Mouse (Mus musculus) liver, embryonic 13.5 days (tissue): Measurements from ENCODE around the gene Cxcl1. TPM values are rescaled to one million over a fixed set of nuclear protein-coding genes. Genes with fewer than 3 reads are reported as not detected.
A peak's percentile ranks its signal among the peaks of the same experiment; 100 is the strongest.
"Not testable (repeated sequence)": the region's sequence is repeated elsewhere in the genome, so short reads cannot be mapped to it uniquely, and the experiment has no call there.

Experiments
- ATAC-seq: fragments of 200-750 bp; cut with Nextera tagmentation; 2 replicates; pipeline ENCODE4 v1.8.0; 2017; ENCODE audit warnings: low read depth, mild to moderate bottlenecking, moderate number of reproducible peaks, moderate library complexity
- DNase-seq: peaks from one replicate; pipeline ENCODE4 v3.0.0; 2022
- H3K27ac ChIP-seq: fragments of 300-500 bp; sonication (generic); 2 replicates; pipeline ENCODE4 v1.5.1; 2015; ENCODE audit warnings: moderate library complexity, mild to moderate bottlenecking, inconsistent platforms
- H3K27me3 ChIP-seq: fragments of 300-500 bp; sonication (generic); 2 replicates; pipeline ENCODE4 v1.6.1; 2015; ENCODE audit warnings: mild to moderate bottlenecking, inconsistent platforms
- H3K36me3 ChIP-seq: fragments of 300-500 bp; sonication (generic); 2 replicates; pipeline ENCODE4 v1.6.1; 2015; ENCODE audit warnings: mild to moderate bottlenecking, inconsistent platforms
- H3K4me1 ChIP-seq: fragments of 300-500 bp; sonication (generic); replicated peaks from 2 replicates; pipeline ENCODE4 v1.6.1; 2015; ENCODE audit warnings: inconsistent platforms
- H3K4me2 ChIP-seq: fragments of 300-500 bp; sonication (generic); 2 replicates; pipeline ENCODE4 v1.6.1; 2015; ENCODE audit warnings: inconsistent platforms, mild to moderate bottlenecking, moderate library complexity
- H3K4me3 ChIP-seq: fragments of 300-500 bp; sonication (generic); replicated peaks from 2 replicates; pipeline ENCODE4 v1.5.1; 2015; ENCODE audit warnings: mild to moderate bottlenecking, inconsistent platforms
- H3K9ac ChIP-seq: fragments of 300-500 bp; sonication (generic); 2 replicates; pipeline ENCODE4 v1.6.1; 2015; ENCODE audit warnings: mild to moderate bottlenecking, inconsistent platforms
- H3K9me3 ChIP-seq: fragments of 300-500 bp; sonication (generic); replicated peaks from 2 replicates; pipeline ENCODE4 v1.6.1; 2016; ENCODE audit warnings: inconsistent platforms
- WGBS: fragments of 180-500 bp; shearing (Covaris S2); methylation state at CpG from one replicate; pipeline ENCODE4 v1.1.7; 2015; ENCODE audit not compliant: insufficient replicate concordance; 5-methylcytosine and 5-hydroxymethylcytosine counted together
- polyA plus RNA-seq: library from polyadenylated mRNA; unstranded; fragments of >200 nt; fragmentation: Nextera tagmentation; extraction: Ambion mirVana; gene quantifications from 2 replicates; pipeline ENCODE4 v1.2.1, GENCODE M21; 2015

Cxcl1 gene
- polyA plus RNA-seq = 0.78 and 1.5 TPM in 2 replicates

DNA sequence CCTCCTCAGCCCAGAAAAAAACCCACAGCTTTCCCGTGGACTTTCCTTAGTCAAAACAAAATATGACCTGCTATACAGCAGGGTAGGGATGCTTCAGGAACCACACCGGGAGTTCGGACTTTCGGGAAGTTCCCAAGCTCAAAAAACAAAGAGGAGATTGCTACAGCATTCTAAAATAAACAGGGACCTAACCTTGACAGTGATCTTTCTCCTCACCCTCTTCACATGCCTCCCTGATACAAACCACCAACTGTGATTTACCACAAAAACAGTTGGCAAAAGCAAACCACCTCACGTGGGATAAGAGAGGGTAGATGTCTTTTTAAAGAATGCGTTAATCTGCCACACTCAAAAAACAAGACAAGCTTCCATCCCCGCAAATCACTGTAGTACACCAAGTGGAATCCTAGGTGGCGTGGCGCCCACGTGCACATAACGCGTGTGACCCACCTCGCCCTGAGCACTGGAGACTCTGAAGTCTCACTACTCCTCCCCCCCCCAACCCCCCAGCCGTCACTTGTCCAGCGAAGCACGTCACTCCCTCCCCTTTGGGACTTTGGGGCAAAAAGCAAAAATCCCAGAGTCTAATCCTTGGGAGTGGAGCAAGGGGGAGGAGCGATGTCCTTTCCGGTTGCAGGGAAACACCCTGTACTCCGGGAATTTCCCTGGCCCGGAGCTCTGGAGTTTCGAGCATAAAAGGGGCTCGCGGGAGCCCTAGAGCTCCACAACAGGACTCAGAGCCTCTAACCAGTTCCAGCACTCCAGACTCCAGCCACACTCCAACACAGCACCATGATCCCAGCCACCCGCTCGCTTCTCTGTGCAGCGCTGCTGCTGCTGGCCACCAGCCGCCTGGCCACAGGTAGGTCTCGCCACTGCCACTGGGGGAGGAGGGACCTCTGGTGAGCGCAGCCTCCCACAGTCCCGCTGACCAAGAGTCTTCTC is at the start of gene Cxcl1:
Cxcl1 (plus strand) TSS at position 723 of the 945 bp plus-strand sequence.
- DNase-seq (no peak), ATAC-seq (peak; percentile 75)
- Histone ChIP-seq H3K27me3 (peaks cover 13% of the 10 kb centered on the region), H3K9me3 (no peaks in the 10 kb centered on the region), H3K9ac (peak within 1 kb of the TSS; percentile 13; the same call in 1 of the 2 replicates), H3K4me3 (peak within 1 kb of the TSS; percentile 45), H3K36me3 (no peaks in the 10 kb centered on the region), H3K27ac (0 out of 2 replicates have a peak within 1 kb of the TSS, but pooled peaks have one; percentile 13), H3K4me2 (peak within 1 kb of the TSS; percentile 54), H3K4me1 (no peaks in the 10 kb centered on the region)
- 13% methylated on average over 30 of the region's 30 CpGs for WGBS

DNA sequence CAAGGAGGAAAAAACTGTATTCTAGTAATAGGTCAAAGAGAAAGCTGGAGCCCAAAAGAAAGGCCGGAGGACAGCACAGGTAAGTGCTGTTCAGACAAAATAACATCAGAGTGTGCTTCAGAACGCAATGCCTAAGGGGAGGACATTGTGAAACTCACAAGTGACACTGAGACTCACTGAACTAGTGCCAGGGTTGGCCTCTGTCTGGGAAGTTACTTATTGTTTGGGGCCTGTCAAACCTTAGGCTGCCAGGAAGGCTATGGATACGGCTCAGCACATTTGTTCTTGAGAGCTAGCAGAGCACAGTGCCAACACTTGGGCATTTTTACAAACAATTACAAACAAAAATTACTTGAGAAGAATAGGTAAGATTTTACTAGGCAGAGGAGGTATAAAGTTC is 47.1 kb upstream of the Cxcl1 start:
- Histone ChIP-seq H3K9ac (no peak overlapping the region), H3K27ac (no peak overlapping the region), H3K4me2 (no peak overlapping the region), H3K9me3 (no peaks in the 10 kb centered on the region), H3K4me1 (no peaks in the 10 kb centered on the region), H3K36me3 (no peaks in the 10 kb centered on the region), H3K27me3 (no peaks in the 10 kb centered on the region), H3K4me3 (no peak overlapping the region)
- ATAC-seq (no peak), DNase-seq (no peak)
- WGBS = 72% methylated on average over 3 of the region's 3 CpGs

GRCm38 (mm10) chr5:90850096-90850495 is 40.9 kb upstream of the Cxcl1 start:
- 73% methylated on average over 7 of the region's 7 CpGs for WGBS
- H3K36me3 ChIP-seq, ATAC-seq: not testable (repeated sequence)

DNA sequence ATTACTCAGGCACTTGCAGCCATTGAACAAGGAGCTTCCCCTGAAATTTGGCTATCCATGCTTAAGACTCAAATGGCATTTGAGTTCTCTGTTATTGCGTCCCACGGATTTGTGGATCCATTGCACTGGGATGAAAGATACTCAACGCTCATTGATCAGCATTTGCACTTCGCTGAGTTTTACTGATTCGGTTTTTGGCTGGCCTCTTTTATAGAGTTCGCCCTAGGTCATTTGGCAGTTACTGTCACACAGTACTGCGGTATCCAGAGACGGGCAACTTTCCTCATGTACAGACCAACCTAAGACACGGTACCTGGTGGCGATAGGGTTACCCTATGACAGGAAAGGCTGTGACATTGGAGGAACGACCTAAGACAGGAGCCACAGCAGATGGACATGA is 39.6 kb upstream of the Cxcl1 start:
- H3K4me3 ChIP-seq, H3K9me3 ChIP-seq, H3K9ac ChIP-seq, H3K27me3 ChIP-seq, H3K4me1 ChIP-seq, DNase-seq, H3K4me2 ChIP-seq, H3K36me3 ChIP-seq, ATAC-seq, H3K27ac ChIP-seq: not testable (repeated sequence)
- WGBS = 71% methylated on average over 11 of the region's 11 CpGs

More at GRCm38 (mm10) chr5:90850096-90850495, 40.9 kb upstream of the Cxcl1 start:
- not testable (repeated sequence) for H3K4me2 ChIP-seq, DNase-seq, H3K4me1 ChIP-seq, H3K9me3 ChIP-seq, H3K9ac ChIP-seq, H3K4me3 ChIP-seq, H3K27me3 ChIP-seq, H3K27ac ChIP-seq

DNA sequence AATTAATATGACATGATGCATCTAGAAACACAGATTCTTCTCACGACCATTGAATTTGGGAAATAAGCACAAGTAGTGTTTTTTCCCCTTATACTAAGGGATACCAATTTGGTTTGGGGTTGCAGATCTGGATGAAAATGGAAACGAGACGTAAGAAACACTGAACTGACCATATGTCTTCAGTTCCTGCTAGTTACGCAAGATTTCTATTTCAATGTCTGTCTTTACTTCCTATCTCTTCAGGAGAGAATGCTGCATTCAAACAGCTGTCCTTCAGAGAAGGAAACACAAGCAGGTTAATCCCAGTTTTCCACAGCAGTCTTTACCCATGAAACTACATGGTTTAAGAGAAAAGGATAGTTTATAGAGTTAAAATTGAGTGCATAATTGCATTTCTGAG is 37.8 kb upstream of the Cxcl1 start:
- ATAC-seq (no peak), DNase-seq (no peak)
- H3K36me3 ChIP-seq = no peaks in the 10 kb centered on the region
- H3K9me3 ChIP-seq = no peaks in the 10 kb centered on the region
- WGBS = 61% methylated on average over 4 of the region's 4 CpGs
- no peak overlapping the region for H3K27ac ChIP-seq
- no peak overlapping the region for H3K4me2 ChIP-seq
- H3K27me3 ChIP-seq = no peaks in the 10 kb centered on the region
- H3K4me3 ChIP-seq = no peak overlapping the region
- no peaks in the 10 kb centered on the region for H3K4me1 ChIP-seq
- no peak overlapping the region for H3K9ac ChIP-seq

DNA sequence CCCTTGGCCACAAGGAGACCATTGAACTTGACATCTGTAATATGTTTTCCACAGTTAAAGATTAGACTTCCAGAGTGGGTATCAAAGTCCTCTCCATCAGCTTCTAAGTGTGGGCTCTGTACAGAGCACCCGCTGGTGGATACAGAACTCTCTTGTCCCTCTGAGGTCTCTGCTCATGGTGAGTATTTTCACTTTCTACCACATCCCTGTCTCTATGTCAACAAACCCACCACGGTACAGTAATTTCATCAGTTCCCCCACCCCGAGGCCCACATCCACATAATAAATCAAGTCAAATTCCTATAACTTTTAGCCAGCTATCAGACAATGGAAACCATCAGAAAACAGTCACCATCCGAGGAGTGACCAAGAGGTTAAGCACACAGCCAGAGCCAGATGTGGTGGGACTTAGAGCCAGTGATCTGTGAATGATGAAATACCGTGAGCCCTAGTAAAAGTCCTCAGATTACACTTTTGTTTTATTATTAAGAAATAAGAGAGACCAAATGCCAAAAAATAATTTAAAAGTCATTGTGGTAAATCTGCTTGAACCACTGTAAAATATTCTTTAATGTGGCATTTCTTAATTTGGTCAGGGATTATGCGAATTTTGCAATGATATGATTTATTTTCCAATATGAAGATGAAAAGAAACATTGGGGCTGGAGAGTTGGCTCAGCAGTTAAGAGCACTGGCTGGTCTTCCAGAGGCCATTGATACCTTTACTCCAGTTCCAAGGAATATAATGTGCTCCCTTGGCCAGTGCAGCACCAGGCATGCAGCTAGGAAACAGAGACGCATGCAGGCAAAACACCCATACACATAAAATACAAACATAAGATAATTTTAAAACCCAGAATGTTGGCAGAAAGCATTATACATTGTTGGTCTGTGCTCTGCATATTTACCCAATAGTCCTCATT is 35.5 kb upstream of the Cxcl1 start:
- WGBS = 68% methylated on average over 7 of the region's 7 CpGs
- no peak for DNase-seq
- H3K9ac ChIP-seq = no peak overlapping the region
- no peaks in the 10 kb centered on the region for H3K36me3 ChIP-seq
- H3K4me2 ChIP-seq = no peak overlapping the region
- H3K4me1 ChIP-seq = no peaks in the 10 kb centered on the region
- no peaks in the 10 kb centered on the region for H3K27me3 ChIP-seq
- H3K27ac ChIP-seq = no peak overlapping the region
- no peaks in the 10 kb centered on the region for H3K9me3 ChIP-seq
- no peak for ATAC-seq
- H3K4me3 ChIP-seq = no peak overlapping the region

- H3K4me3 ChIP-seq = no peak overlapping the region
- no peaks in the 10 kb centered on the region for H3K4me1 ChIP-seq
- H3K36me3 ChIP-seq = no peaks in the 10 kb centered on the region
- no peaks in the 10 kb centered on the region for H3K27me3 ChIP-seq
- H3K9me3 ChIP-seq = no peaks in the 10 kb centered on the region
- 37% methylated on average over 5 of the region's 5 CpGs for WGBS
- no peak overlapping the region for H3K9ac ChIP-seq
- H3K27ac ChIP-seq = no peak overlapping the region
- no peak overlapping the region for H3K4me2 ChIP-seq
- DNase-seq = no peak
- no peak for ATAC-seq
Observed at GRCm38 (mm10) chr5:90857463-90857862, 33.6 kb upstream of the Cxcl1 start.

DNA sequence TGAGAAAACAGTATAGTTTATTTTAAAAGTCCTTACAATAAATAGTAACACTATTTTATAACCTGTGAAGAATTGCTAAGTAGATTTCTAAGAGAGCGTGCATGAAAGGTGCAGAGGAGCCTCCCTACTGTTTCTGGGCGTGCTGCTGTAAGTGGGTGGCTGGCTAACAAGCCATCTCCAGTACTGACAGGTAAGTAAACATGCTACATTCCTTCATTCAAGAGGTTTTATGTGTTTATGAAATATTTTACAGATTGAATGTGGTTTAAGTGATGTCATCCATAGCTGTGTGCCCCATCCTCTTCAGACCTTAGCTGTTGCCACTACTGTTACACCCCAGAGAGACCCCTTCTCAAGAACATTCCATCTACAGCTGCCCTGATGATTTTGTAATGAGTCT is 32.6 kb upstream of the Cxcl1 start:
- ATAC-seq = no peak
- no peak overlapping the region for H3K27ac ChIP-seq

DNA sequence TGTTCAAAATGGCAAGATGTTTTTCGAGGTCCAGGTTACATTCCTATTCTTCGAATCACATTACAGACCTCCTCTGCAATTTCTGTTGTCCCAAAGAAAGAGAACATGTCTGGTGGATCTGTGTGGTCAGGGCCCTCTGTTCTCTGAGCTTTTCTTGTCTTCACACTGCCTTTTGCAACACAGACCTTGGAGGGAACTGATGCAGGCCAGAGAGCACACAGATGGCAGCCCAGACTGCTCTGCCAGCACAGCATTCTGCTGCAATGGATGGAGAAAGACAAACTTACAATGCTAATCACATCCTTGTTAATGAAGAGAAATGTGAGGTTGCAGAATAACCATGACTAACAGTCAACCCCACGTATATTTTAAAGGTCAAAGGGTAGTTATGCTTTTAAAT is 32.0 kb upstream of the Cxcl1 start:
- no peaks in the 10 kb centered on the region for H3K27me3 ChIP-seq
- no peak overlapping the region for H3K4me2 ChIP-seq
- no peak overlapping the region for H3K9ac ChIP-seq
- H3K9me3 ChIP-seq = no peaks in the 10 kb centered on the region
- H3K27ac ChIP-seq = no peak overlapping the region
- H3K4me1 ChIP-seq = no peaks in the 10 kb centered on the region
- no peak overlapping the region for H3K4me3 ChIP-seq
- WGBS = 53% methylated on average over 3 of the region's 3 CpGs
- ATAC-seq (no peak), DNase-seq (no peak)
- no peaks in the 10 kb centered on the region for H3K36me3 ChIP-seq

More for the DNA sequence above, 32.6 kb upstream of the Cxcl1 start:
- Histone ChIP-seq H3K9me3 (no peaks in the 10 kb centered on the region), H3K4me3 (no peak overlapping the region), H3K4me1 (no peaks in the 10 kb centered on the region), H3K9ac (no peak overlapping the region), H3K27me3 (no peaks in the 10 kb centered on the region), H3K36me3 (no peaks in the 10 kb centered on the region), H3K4me2 (no peak overlapping the region)
- DNase-seq = no peak
- WGBS = 72% methylated on average over 2 of the region's 2 CpGs

GRCm38 (mm10) chr5:90861876-90862375 is 29.1 kb upstream of the Cxcl1 start:
- H3K4me1 ChIP-seq = no peaks in the 10 kb centered on the region
- no peak for ATAC-seq
- no peaks in the 10 kb centered on the region for H3K36me3 ChIP-seq
- no peak for DNase-seq
- H3K27ac ChIP-seq = no peak overlapping the region
- no peak overlapping the region for H3K4me3 ChIP-seq
- H3K9ac ChIP-seq = no peak overlapping the region
- H3K9me3 ChIP-seq = no peaks in the 10 kb centered on the region
- no peaks in the 10 kb centered on the region for H3K27me3 ChIP-seq
- WGBS = 51% methylated on average over 6 of the region's 6 CpGs
- no peak overlapping the region for H3K4me2 ChIP-seq

DNA sequence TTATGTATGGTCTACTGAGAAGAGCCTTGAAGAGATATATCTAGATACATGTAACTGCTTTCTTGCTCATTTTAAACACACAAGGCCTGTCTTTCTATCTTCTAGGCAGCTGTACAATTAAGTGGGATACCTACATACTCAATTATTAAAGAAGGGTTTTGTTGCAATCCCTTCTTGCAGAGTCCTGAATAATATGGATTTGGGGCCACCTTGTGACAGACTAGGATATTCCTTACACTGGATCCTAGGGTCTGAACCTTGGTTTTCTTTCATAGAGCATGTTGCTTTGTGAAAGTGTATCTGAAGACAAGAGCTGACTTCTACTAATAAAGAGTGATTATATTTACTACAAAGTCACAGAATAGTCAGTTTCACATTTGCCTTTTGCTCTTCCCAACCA is 24.3 kb upstream of the Cxcl1 start:
- Histone ChIP-seq H3K4me2 (no peak overlapping the region), H3K4me1 (no peaks in the 10 kb centered on the region), H3K9ac (no peak overlapping the region), H3K36me3 (no peaks in the 10 kb centered on the region), H3K27me3 (no peaks in the 10 kb centered on the region), H3K9me3 (no peaks in the 10 kb centered on the region), H3K27ac (no peak overlapping the region), H3K4me3 (no peak overlapping the region)
- ATAC-seq = no peak
- DNase-seq = no peak
